Mouse (Mus musculus) midbrain, embryonic 12.5 days (tissue): ENCODE data around the gene Mmp2. TPM values are rescaled to one million over a fixed set of nuclear protein-coding genes. Genes with fewer than 3 reads are reported as not detected.

Experiments used
- ATAC-seq: fragments of 200-750 bp; cut with Nextera tagmentation; 2 replicates; pipeline ENCODE4 v1.8.0; 2017; ENCODE audit warnings: low read depth, moderate TSS enrichment, moderate library complexity; ENCODE audit not compliant: low FRiP score
- H3K27ac ChIP-seq: fragments of 300-500 bp; sonication (generic); replicated peaks from 2 replicates; pipeline ENCODE4 v1.5.1; 2016; ENCODE audit warnings: mild to moderate bottlenecking
- H3K27me3 ChIP-seq: fragments of 300-500 bp; sonication (generic); 2 replicates; pipeline ENCODE4 v1.6.1; 2016; ENCODE audit warnings: mild to moderate bottlenecking
- H3K36me3 ChIP-seq: fragments of 300-500 bp; sonication (generic); 2 replicates; pipeline ENCODE4 v1.6.1; 2016
- H3K4me1 ChIP-seq: fragments of 300-500 bp; sonication (generic); 2 replicates; pipeline ENCODE4 v1.6.1; 2016
- H3K4me2 ChIP-seq: fragments of 300-500 bp; sonication (generic); replicated peaks from 2 replicates; pipeline ENCODE4 v1.6.1; 2016; ENCODE audit warnings: mild to moderate bottlenecking, moderate library complexity
- H3K4me3 ChIP-seq: fragments of 300-500 bp; sonication (generic); 2 replicates; pipeline ENCODE4 v1.5.1; 2016; ENCODE audit warnings: mild to moderate bottlenecking
- H3K9ac ChIP-seq: fragments of 300-500 bp; sonication (generic); replicated peaks from 2 replicates; pipeline ENCODE4 v1.6.1; 2016; ENCODE audit warnings: mild to moderate bottlenecking, moderate library complexity
- H3K9me3 ChIP-seq: fragments of 300-500 bp; sonication (generic); 2 replicates; pipeline ENCODE4 v1.6.1; 2016; ENCODE audit warnings: mild to moderate bottlenecking
- WGBS: fragments of 180-500 bp; shearing (Covaris S2); methylation state at CpG from one replicate; pipeline ENCODE4 v1.1.7; 2016; 5-methylcytosine and 5-hydroxymethylcytosine counted together
- polyA plus RNA-seq: library from polyadenylated mRNA; unstranded; fragments of >200 nt; fragmentation: Nextera tagmentation; extraction: Ambion mirVana; gene quantifications from 2 replicates; pipeline ENCODE4 v1.2.1, GENCODE M21; 2016

Mmp2 gene
- polyA plus RNA-seq, 1 experiment from 2014 or later = 63.9 TPM

DNA sequence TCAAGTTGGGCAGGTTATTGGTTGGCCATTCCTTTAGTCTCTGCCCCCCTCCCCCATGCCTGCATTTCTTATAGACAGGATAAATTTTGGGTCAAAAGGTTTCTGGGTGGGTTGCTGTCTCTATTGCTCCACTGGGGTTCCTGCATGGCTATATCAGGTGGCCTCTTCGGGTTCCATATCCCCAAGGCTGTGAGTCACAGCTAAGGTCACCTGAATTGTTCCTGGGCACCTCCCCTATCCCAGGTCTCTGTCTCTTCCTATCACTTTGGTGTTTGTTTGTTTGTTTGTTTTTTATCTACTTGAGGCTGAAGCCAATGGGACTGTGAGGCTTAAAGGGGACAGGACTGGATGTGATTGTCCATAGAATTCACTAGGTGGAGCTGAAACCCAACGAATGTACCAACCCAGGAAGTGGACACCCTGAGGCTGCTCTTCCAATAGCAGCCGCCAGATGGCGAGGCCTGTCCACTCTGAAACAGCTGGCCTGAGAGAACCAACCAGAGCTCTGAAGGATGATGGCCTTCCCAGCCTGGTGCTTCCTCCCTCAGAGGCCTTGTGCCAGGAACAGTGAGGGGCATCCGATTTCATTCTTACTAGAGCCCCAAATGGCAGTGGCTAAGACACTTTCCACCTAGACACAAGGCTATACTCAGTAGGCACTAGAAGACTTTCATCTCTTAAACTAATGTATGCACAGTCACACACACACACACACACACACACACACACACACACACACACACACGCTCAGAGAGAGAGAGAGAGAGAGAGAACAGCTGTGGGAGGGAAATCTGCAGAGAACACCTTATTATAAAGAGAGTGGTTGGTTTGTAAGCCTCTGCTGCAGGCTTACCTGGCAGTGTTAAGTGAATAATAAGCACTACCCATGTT, 8.9 kb upstream of the Mmp2 start:
- no peak overlapping the region for H3K27ac ChIP-seq
- H3K9ac ChIP-seq = no peak overlapping the region
- peak; percentile 83 for ATAC-seq
- WGBS = 23% methylated on average over 6 of the region's 6 CpGs
- no peak overlapping the region for H3K4me3 ChIP-seq
- no peaks in the 10 kb centered on the region for H3K9me3 ChIP-seq
- H3K27me3 ChIP-seq = no peaks in the 10 kb centered on the region
- no peak overlapping the region for H3K4me2 ChIP-seq
- no peaks in the 10 kb centered on the region for H3K36me3 ChIP-seq
- H3K4me1 ChIP-seq = no peaks in the 10 kb centered on the region

DNA sequence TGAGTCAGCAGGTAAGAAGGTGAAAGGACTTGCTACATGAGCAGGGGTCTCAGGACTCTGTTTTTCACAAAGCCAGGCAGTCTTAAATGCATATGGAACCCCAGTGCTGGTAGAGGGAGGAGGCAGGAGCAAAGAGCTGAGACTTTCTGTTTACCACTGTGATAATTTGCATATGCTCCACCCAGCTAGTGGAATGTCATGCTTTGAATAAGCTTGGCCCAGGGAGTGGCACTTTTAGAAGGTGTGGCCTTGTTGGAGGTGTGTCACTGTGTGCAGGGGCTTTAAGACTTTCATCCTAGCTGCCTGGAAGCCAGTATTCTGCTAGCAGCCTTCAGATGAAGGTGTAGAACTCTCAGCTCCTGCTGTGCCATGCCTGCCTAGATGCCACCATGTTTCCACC, 5.9 kb upstream of the Mmp2 start:
- ATAC-seq = no peak
- Histone ChIP-seq H3K9ac (no peak overlapping the region), H3K4me3 (no peak overlapping the region), H3K9me3 (no peaks in the 10 kb centered on the region), H3K27ac (no peak overlapping the region), H3K36me3 (no peaks in the 10 kb centered on the region), H3K4me2 (no peak overlapping the region), H3K27me3 (peaks cover 9% of the 10 kb centered on the region; the same call in 1 of the 2 replicates), H3K4me1 (no peaks in the 10 kb centered on the region)

DNA sequence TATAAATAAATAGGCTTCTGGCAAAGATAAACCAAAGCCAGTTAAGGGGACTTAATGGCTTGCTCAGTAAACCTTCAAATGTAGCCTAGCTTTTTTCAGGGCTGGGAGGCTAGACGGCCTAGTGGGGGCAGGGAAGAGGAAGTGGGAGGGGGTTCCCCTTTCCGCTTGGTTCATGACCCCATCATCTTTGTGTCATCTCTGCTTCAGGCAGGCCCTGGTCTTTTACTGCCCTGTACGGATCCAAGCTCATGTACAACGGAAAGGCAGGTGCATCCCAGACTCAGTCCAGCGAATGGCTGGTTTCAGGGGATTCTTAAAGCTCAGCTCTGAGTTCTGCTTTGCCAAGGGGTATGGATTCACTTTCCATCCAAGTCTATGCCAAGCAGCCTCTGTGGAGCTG, 4.7 kb upstream of the Mmp2 start:
- no peak overlapping the region for H3K9ac ChIP-seq
- H3K9me3 ChIP-seq = no peaks in the 10 kb centered on the region
- peaks cover 17% of the 10 kb centered on the region; the same call in 1 of the 2 replicates for H3K27me3 ChIP-seq
- ATAC-seq = no peak
- WGBS = 82% methylated on average over 5 of the region's 5 CpGs
- no peak overlapping the region for H3K4me2 ChIP-seq
- peaks cover 5% of the 10 kb centered on the region for H3K4me1 ChIP-seq
- no peak overlapping the region for H3K27ac ChIP-seq
- no peak overlapping the region for H3K4me3 ChIP-seq
- no peaks in the 10 kb centered on the region for H3K36me3 ChIP-seq

DNA sequence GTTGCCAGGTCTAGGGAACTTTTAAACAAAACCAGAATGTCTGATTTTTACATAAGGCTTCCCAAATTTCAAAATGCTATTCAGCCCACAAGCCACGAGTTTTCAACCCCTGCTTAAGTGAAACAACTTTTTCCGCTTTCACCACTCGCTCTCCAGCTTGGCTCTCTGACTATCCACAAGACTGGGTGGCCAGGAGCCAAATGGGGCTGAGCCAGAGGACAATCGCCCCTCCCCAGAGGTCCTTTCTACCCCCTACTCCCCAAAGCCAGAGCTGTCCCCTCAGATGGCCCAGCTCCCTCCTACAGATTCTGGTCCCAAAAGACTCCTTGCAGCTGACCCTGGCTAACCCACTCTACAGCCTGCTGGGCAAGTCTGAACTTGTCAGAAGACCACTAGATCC, 1.1 kb upstream of the Mmp2 start:
- 90% methylated on average over 4 of the region's 4 CpGs for WGBS
- Histone ChIP-seq H3K4me1 (peaks cover 13% of the 10 kb centered on the region), H3K4me2 (no peak overlapping the region), H3K27ac (no peak overlapping the region), H3K36me3 (no peaks in the 10 kb centered on the region), H3K9ac (no peak overlapping the region), H3K4me3 (no peak overlapping the region), H3K9me3 (no peaks in the 10 kb centered on the region), H3K27me3 (peaks cover 28% of the 10 kb centered on the region)
- no peak for ATAC-seq

DNA sequence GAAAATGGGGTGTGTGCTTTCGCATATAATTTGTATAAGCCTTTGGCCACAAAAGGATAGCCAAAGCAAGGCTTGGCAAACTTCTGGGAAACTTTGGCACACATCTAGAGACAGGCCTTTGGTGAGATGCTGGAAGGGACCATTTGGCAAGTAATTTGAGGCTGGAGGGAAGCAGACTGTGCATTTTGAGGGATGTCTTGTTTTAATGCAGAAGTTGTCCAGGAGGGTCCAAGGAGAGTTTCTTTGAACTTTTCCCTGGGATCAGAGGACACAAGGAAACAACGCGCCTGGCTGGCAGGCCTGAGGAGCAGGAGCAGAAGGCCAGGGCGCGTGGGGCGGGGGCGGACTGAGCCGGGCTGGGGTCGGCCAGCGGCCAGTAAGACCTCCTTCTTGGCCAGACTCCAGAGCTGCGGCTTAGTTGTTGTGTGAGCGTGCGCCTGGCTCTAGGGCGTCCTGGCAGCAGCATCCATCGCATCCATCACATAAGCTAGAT, 1.2 kb downstream of the Mmp2 start:
- Histone ChIP-seq H3K4me1 (peaks cover 13% of the 10 kb centered on the region), H3K4me2 (peak overlapping the region; percentile 81), H3K4me3 (0 out of 2 replicates have a peak overlapping the region, but pooled peaks have one; percentile 47), H3K36me3 (0 out of 2 replicates have a peak, but pooled peaks cover 6% of the 10 kb centered on the region), H3K27ac (no peak overlapping the region), H3K9me3 (no peaks in the 10 kb centered on the region), H3K27me3 (peaks cover 28% of the 10 kb centered on the region), H3K9ac (no peak overlapping the region)
- 35% methylated on average over 15 of the region's 15 CpGs for WGBS
- ATAC-seq = 0 out of 2 replicates have a peak, but pooled peaks have one; percentile 23

DNA sequence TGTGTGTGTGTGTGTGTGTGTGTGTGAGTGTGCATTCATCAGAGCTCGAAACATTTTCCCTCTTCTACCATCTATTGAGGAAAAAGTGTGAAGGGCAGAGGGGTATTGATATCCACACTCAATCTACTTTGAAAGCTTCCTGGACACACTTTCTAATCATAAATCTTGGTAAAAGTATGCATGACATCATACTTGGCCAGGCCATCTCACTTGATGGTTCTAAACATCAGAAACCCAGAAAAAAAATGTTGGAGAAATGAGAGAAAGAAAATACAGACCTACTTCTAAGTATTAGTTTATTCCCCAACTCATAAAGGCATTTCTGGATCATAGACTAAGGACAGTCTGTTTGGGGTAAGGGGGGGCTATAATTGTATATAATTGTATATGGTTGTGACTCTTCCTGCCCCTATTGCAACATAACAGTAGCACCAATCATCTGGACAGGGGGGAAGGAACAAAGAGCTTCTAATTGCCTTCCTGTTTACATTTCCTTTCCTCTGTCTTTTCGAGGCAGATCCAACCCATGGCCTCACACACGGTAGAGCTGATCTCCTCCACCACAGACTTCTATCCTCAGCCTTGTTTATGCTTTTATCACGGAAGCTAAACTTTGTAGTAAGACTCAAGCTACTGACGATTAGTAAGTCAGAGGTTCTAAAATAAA, 7.1 kb downstream of the Mmp2 start:
- Histone ChIP-seq H3K4me3 (no peak overlapping the region), H3K36me3 (0 out of 2 replicates have a peak, but pooled peaks cover 6% of the 10 kb centered on the region), H3K4me2 (no peak overlapping the region), H3K9me3 (no peaks in the 10 kb centered on the region), H3K4me1 (no peaks in the 10 kb centered on the region), H3K9ac (no peak overlapping the region), H3K27ac (no peak overlapping the region), H3K27me3 (no peaks in the 10 kb centered on the region)
- ATAC-seq = no peak
- 87% methylated on average over 5 of the region's 5 CpGs for WGBS

DNA sequence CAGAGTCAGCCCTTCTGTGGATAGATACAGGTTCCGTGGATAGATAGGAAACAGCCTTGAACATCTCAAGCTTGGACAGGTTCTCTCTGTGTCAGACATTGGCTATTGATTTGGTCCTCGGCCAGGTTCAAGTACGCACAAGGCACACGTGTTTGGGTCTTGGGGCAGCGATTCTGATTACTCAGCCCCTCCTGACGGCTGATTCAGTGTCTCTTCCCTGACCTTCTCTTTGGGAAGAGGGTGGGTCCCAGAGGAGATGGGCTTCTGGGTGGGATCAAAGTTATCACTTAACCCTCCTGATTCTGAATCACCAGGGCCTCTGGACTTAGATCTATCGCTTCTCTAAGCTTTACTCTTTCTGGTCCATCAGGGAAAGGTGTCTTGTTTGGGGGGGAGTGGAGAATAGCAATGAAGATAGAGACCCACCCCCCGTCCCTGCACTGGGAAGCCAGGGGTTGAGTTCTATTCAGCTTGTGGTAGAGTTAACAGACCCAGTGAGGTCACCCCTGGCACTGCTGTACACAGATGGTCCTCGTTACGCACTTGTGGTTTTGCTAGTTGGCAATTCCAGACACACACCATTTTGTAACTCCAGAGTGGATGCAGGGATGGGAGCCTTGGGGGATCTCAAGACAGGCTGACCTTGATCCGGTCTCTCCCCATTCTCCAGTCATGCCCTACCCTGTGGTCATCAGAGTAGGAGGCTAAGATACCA, 7.9 kb downstream of the Mmp2 start:
- Histone ChIP-seq H3K4me3 (no peak overlapping the region), H3K9me3 (no peaks in the 10 kb centered on the region), H3K9ac (no peak overlapping the region), H3K4me1 (no peaks in the 10 kb centered on the region), H3K27me3 (no peaks in the 10 kb centered on the region), H3K4me2 (no peak overlapping the region), H3K36me3 (0 out of 2 replicates have a peak, but pooled peaks cover 6% of the 10 kb centered on the region), H3K27ac (no peak overlapping the region)
- WGBS = 88% methylated on average over 11 of the region's 11 CpGs
- no peak for ATAC-seq

DNA sequence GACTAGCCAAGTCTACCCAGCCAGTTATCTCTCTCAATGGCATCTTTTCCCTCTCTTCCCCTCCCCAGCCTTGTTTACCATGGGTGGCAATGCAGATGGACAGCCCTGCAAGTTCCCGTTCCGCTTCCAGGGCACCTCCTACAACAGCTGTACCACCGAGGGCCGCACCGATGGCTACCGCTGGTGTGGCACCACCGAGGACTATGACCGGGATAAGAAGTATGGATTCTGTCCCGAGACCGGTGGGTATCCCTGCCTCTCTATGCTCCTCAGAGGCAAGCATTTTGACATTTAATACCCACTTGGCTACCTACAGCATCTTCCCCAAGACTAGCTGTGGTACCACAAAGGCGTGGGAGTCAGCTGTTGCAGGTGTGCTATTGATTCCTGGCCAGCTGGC, 8.8 kb downstream of the Mmp2 start:
- Histone ChIP-seq H3K9me3 (no peaks in the 10 kb centered on the region), H3K27ac (no peak overlapping the region), H3K4me2 (no peak overlapping the region), H3K36me3 (0 out of 2 replicates have a peak, but pooled peaks cover 6% of the 10 kb centered on the region), H3K9ac (no peak overlapping the region), H3K27me3 (no peaks in the 10 kb centered on the region), H3K4me1 (no peaks in the 10 kb centered on the region), H3K4me3 (no peak overlapping the region)
- 90% methylated on average over 11 of the region's 11 CpGs for WGBS
- ATAC-seq = no peak

DNA sequence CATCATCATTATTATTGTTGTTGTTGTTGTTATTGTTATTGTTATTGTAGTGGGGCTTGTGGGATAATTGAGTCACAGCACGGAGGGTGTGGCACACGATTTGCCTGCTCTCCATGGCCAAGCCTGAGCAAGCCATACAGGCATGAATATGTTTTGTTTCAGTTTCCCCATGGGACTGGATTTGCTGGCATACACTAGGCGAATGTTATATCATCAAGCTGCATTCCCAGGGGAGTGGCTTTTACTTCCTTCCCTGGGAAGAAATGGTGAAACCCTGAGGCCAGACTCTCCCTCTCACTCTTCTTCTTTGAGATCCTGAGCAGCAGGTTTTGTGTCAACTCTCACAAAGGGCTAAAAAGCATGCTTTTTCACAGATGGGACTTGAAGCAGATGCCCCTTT, 11.5 kb downstream of the Mmp2 start:
- no peak overlapping the region for H3K9ac ChIP-seq
- H3K27me3 ChIP-seq = no peaks in the 10 kb centered on the region
- H3K4me1 ChIP-seq = no peaks in the 10 kb centered on the region
- H3K27ac ChIP-seq = no peak overlapping the region
- no peak overlapping the region for H3K4me3 ChIP-seq
- ATAC-seq = no peak
- WGBS = 90% methylated on average over 3 of the region's 3 CpGs
- no peak overlapping the region for H3K4me2 ChIP-seq
- H3K36me3 ChIP-seq = no peaks in the 10 kb centered on the region
- no peaks in the 10 kb centered on the region for H3K9me3 ChIP-seq

DNA sequence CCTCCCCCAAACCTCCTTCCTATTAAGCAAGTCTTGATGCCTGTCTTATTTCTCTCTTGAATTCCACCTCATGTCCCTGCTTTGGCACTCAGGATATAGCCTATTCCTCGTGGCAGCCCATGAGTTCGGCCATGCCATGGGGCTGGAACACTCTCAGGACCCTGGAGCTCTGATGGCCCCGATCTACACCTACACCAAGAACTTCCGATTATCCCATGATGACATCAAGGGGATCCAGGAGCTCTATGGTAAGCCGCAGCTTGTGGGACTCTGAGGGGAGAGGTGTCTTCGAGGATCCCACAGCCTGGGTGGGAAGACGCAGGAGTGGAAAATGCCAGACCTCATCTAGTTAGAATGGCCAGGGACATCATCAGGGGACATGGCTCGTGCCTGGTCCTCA, 12.1 kb downstream of the Mmp2 start:
- WGBS = 95% methylated on average over 8 of the region's 8 CpGs
- no peaks in the 10 kb centered on the region for H3K27me3 ChIP-seq
- H3K4me3 ChIP-seq = no peak overlapping the region
- H3K4me1 ChIP-seq = no peaks in the 10 kb centered on the region
- H3K9me3 ChIP-seq = no peaks in the 10 kb centered on the region
- no peak overlapping the region for H3K9ac ChIP-seq
- no peak for ATAC-seq
- no peak overlapping the region for H3K27ac ChIP-seq
- H3K4me2 ChIP-seq = no peak overlapping the region
- no peaks in the 10 kb centered on the region for H3K36me3 ChIP-seq

DNA sequence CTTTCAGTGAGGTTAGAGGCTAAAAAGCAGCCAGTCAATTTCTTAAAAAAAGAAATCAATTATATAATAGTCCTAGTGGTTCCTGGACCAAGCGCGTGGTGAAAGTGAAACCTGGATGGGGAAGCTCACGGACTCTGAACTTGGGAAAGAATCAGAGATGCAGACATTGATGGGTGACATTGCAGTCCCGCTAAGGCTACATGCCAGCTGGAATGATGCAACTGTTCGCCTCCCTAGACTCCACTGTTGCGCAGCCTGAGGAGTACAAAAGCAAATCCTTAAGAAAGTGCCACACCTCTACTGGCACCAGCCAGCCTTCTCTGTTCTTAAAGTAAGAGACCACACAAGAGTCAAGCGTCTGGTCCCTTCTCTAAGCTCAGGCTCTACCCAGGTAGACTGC, 12.8 kb downstream of the Mmp2 start:
- no peak for ATAC-seq
- H3K9me3 ChIP-seq = no peaks in the 10 kb centered on the region
- H3K4me3 ChIP-seq = no peak overlapping the region
- H3K36me3 ChIP-seq = no peaks in the 10 kb centered on the region
- no peaks in the 10 kb centered on the region for H3K4me1 ChIP-seq
- H3K4me2 ChIP-seq = no peak overlapping the region
- H3K27ac ChIP-seq = no peak overlapping the region
- H3K9ac ChIP-seq = no peak overlapping the region
- H3K27me3 ChIP-seq = no peaks in the 10 kb centered on the region
- 96% methylated on average over 7 of the region's 7 CpGs for WGBS

DNA sequence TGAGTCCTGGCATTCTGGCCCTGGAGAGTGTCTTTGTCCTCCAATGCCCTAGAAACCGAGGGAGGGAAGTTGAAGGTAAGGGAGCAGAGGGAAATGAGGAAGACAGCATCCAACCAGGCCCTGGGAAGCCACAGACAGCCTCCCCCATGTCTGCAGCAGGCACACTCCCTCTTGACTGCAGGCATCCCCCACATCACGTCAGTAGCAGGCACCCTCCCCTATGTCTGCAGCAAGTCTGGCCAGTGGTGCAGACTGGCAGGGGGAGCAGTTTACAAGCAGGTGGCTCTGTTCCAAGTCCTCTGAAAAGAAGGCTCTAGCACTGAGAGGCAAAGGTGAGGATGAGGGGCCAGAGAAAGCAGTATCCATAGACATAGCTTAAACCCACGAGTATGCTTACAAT, 19.6 kb downstream of the Mmp2 start:
- Histone ChIP-seq H3K4me2 (no peak overlapping the region), H3K9me3 (no peaks in the 10 kb centered on the region), H3K36me3 (no peaks in the 10 kb centered on the region), H3K4me3 (no peak overlapping the region), H3K27ac (0 out of 2 replicates have a peak overlapping the region, but pooled peaks have one; percentile 21), H3K27me3 (no peaks in the 10 kb centered on the region), H3K9ac (no peak overlapping the region), H3K4me1 (peaks cover 16% of the 10 kb centered on the region)
- no peak for ATAC-seq
- WGBS = 37% methylated on average over 3 of the region's 3 CpGs
